Mouse (Mus musculus) left cerebral cortex, postnatal 14 days (tissue): ENCODE measurements around the gene Il12rb2. TPM values are rescaled to one million over a fixed set of nuclear protein-coding genes. Genes with fewer than 3 reads are reported as not detected.

Experiments
- DNase-seq, 2 experiments: peaks; one replicate each; pipeline ENCODE4 v3.0.0; 2021 to 2022; ENCODE audit warnings: low spot score in 2 of 2, mixed read lengths in 1 of 2
- intact Hi-C: fragments of 180-260 bp; cut with DNase I; formaldehyde crosslinking; loops from one replicate; pipeline ENCODE4 v1.15.1; 2025
- total RNA-seq, 2 experiments: library from RNA; stranded (reverse); gene quantifications; 2 replicates each; pipeline ENCODE4 v1.2.3; 2021

The Il12rb2 gene
- total RNA-seq, 2 experiments from 2014 or later, result 0.37 to 0.80 TPM

- intact Hi-C loops, result loop anchor here (10.0 kb wide), 1 partner anchor 134 kb away; no protein-coding TSS in a partner anchor
- peak; percentile 33 to 58 for DNase-seq
These were observed 75.3 kb downstream of the Il12rb2 start for GRCm38 (mm10) chr6:67300710-67301163.

GRCm38 (mm10) chr6:67300300-67300699 lies 75.7 kb downstream of the Il12rb2 start:
- intact Hi-C loops, result loop anchor here (10.0 kb wide), 1 partner anchor 135 kb away; no protein-coding TSS in a partner anchor
- DNase-seq, result no peak

- DNase-seq, result no peak
- intact Hi-C loops, result no loop called here
These were observed 77.2 kb downstream of the Il12rb2 start for GRCm38 (mm10) chr6:67298742-67299141.

DNA sequence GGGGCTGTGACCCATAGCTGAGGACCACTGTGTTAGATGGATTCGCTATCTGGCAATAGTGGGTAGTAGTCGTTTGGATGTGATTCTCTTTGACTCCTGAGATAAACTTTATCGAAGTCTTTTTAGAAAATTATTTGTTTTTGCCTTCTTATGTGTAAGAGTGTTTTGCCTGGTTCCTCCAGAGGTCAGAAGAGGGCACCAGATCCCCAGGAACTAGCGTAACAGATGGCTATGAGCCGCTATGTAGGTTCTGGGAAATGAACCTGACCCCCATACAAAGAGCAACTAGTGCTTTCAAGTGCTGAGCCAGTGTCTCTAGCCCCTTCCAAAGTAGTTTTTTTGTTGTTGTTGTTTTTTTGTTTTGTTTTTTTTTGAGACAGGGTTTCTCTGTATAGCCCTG lies 79.9 kb downstream of the Il12rb2 start:
- DNase-seq, result no peak
- intact Hi-C loops, result no loop called here

- intact Hi-C loops, result no loop called here
- DNase-seq, result no peak
These were observed 83.9 kb downstream of the Il12rb2 start for GRCm38 (mm10) chr6:67292042-67292623.

DNA sequence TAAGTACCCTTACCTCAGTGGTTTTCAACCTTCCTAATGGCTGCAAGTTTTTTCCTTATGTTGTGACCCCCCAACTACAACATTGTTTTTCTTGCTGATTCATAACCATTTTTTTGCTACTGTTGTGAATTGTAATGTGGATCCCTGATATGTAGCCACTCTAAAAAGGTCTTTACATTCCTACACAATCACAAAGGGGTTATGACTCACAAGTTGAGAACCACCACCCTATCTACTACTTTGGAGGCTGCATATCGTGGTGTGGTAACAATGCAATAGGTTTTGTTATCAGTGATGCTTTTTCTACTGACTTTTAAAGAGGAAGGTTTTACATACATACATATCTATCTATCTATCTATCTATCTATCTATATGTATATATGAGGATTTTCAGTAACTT lies 93.1 kb downstream of the Il12rb2 start:
- no peak for DNase-seq
- intact Hi-C loops, result no loop called here

GRCm38 (mm10) chr6:67281614-67282197 lies 94.3 kb downstream of the Il12rb2 start:
- DNase-seq, result no peak
- intact Hi-C loops, result no loop called here

DNA sequence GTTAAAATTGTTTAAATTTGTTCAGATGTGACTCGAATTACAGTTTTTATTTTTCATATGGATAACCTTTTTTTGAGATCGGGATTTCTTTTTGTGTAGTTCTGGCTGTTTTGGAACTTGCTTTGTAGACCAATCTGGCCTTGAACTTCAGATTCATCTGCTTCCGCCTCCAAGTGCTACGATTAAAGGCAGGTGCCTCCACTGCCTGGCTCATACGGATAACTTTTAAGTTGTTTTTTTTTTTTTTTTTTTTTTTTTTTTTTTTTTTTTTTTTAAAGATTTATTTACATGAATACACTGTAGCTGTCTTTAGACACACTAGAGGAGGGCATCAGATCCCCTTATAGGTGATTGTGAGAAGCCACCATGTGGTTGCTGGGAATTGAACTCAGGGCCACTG lies 98.0 kb downstream of the Il12rb2 start:
- no peak for DNase-seq
- intact Hi-C loops, result no loop called here

DNA sequence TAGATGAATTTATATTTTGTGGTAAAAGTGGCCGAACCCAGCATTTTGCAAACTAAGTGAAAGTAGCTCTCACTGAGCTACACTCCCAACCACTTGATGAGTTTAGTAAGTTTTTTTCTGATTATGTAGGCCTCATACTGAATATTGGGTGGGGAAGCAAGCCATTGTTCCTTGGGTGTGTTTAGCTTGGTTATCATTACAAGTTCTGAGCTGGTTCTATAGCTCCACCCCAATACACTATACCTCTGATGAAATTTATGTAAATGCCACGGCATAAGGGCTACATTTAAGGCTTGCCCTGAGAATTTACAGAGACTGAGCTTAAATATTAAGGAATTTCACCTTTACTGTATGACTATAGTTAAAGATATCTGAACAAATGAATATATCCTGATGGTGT lies 106.5 kb downstream of the Il12rb2 start:
- intact Hi-C loops, result loop anchor here (5.0 kb wide), 2 partner anchors 102 to 232 kb away; partner anchors contain the start of gene Gadd45a
- no peak for DNase-seq

DNA sequence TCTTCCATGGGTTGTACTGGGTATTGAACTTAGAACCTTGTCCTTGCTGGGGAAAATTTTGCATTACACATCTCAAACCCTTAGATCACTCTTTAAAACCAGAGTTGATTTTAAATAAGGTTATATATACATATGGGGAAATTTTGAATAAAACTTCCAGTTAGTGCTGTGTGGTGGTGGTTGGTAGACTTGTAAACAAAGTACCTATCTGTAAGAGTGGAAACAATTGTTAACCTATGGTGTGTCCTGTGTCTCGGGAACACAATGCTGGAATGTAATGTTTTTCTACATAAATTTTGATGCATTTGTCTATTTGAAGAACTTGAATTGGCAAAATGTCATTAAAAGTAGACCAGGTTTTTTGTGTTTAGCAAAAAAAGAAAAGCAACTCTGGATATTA lies 107.0 kb downstream of the Il12rb2 start:
- intact Hi-C loops, result loop anchor here (5.0 kb wide), 2 partner anchors 102 to 232 kb away; partner anchors contain the start of gene Gadd45a
- no peak for DNase-seq

- intact Hi-C loops, result loop anchor here (5.0 kb wide), 2 partner anchors 101 to 231 kb away; partner anchors contain the start of gene Gadd45a
- DNase-seq, result no peak
These were observed 107.8 kb downstream of the Il12rb2 start for GRCm38 (mm10) chr6:67268245-67268612.

DNA sequence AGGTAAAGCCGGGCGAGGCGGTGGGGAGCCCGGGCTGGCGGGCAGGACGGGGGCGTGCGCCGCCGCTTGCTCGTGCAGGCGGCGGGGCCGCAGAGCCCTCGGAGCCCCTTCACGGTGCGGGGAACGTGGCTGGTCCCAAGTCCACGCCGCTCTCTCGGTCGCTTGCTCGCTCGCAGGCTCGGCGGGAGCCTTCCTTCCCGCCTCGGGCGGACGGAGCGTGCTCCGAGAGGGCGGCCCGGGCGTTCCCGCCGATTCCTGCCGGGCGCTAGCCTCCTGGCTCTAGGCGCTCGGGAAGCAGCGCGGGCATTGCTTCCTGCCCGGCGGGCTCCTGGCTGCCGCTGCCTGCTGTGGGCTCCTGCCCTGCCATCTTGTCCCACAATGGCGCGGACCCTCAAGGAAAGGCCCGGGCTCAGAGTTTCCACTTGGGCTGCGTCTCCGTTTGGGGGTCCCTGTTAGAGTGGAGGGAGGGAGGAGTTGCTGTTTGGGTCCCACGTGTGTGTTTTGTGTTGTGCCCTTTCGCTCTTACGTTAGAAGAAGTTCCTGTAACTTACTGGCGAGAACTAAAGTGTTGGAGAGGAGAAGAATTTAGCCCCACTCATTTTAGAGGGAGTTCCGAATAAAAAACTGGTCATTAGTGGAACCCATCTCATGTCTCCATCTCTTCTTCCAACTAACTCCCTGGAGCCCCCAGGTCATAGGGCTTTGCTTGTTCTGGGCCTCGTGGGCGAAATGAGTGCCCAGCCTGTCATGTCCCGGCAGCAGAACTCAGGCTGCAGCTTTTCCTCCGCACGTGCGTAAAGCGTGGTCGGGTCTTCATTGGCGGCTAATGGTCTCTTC lies 108.4 kb downstream of the Il12rb2 start:
- intact Hi-C loops, result loop anchor here (5.0 kb wide), 2 partner anchors 100 to 230 kb away; partner anchors contain the start of gene Gadd45a
- DNase-seq, result peak; percentile 7 to 12

DNA sequence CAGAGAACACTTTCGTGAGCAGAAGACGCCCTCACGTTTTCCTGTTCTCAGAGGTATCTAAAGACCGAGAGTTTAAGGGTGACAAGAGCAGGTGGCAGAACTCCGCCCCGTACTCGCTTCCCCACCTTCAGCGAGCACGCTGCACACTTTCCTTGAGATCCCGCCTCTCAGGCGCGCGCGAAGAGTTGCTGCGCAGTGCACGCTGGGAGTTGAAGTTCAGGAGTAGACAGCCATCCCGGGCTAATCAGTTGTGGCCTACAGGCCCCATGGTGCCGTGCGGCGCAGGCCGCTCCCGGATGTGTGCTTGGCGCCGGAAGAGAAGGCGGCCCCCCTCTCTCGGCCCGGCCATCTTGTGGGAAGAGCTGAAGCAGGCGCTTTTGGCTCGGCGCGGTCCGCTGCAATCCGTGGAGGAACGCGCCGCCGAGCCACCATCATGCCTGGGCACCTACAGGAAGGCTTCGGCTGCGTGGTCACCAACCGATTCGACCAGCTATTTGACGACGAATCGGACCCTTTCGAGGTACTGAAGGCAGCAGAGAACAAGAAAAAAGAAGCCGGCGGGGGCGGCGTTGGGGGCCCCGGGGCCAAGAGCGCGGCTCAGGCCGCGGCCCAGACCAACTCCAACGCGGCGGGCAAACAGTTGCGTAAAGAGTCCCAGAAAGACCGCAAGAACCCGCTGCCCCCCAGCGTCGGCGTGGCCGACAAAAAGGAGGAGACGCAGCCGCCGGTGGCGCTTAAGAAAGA lies 109.2 kb downstream of the Il12rb2 start:
- peak; percentile 96 to 97 for DNase-seq
- intact Hi-C loops, result loop anchor here (5.0 kb wide), 2 partner anchors 100 to 230 kb away; partner anchors contain the start of gene Gadd45a

DNA sequence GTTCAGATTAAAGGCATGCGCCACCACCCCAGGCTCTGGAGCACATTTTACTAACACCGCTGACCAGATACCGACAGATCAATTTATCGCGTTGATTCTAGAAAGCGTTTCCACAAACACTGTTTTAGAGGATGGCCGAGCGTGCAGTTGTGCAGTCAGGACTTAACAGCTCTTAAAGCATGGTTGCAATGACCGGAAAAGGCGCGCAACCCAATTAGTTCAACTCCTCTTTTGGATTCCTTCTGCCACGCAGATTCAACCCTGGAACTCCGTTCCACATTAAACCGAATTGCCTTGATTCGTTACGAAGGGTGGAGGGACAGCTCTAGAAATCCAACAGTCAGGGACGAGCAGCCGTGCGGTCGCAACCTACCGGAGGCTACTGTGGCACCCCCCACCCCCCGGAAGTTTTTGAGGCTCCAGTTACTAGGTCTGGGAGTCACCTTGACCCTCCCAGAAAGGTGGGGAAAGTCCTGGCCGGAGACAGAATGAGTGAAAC lies 109.8 kb downstream of the Il12rb2 start:
- intact Hi-C loops, result loop anchor here (5.0 kb wide), 2 partner anchors 99 to 229 kb away; partner anchors contain the start of gene Gadd45a
- peak; percentile 6 to 15 for DNase-seq

- no peak for DNase-seq
- intact Hi-C loops, result loop anchor here (5.0 kb wide), 2 partner anchors 98 to 228 kb away; partner anchors contain the start of gene Gadd45a
These were observed 111.1 kb downstream of the Il12rb2 start for GRCm38 (mm10) chr6:67264935-67265334.

GRCm38 (mm10) chr6:67251095-67251494 lies 124.9 kb downstream of the Il12rb2 start:
- intact Hi-C loops, result no loop called here
- no peak for DNase-seq

GRCm38 (mm10) chr6:67244451-67244850 lies 131.5 kb downstream of the Il12rb2 start:
- DNase-seq, result no peak
- intact Hi-C loops, result no loop called here

- no peak for DNase-seq
- intact Hi-C loops, result no loop called here
These were observed 132.1 kb downstream of the Il12rb2 start for GRCm38 (mm10) chr6:67243765-67244420.
